Mouse (Mus musculus): ENCODE data around the gene Mif4gd. TPM values are rescaled to one million over a fixed set of nuclear protein-coding genes. Genes with fewer than 3 reads are reported as not detected.
A peak's percentile ranks its signal among the peaks of the same experiment; 100 is the strongest.

Gene Mif4gd
- polyA plus RNA-seq (2014; fragmentation: Nextera tagmentation; extraction: Ambion mirVana), result 21.8 and 22.3 TPM in 2 replicates

DNA sequence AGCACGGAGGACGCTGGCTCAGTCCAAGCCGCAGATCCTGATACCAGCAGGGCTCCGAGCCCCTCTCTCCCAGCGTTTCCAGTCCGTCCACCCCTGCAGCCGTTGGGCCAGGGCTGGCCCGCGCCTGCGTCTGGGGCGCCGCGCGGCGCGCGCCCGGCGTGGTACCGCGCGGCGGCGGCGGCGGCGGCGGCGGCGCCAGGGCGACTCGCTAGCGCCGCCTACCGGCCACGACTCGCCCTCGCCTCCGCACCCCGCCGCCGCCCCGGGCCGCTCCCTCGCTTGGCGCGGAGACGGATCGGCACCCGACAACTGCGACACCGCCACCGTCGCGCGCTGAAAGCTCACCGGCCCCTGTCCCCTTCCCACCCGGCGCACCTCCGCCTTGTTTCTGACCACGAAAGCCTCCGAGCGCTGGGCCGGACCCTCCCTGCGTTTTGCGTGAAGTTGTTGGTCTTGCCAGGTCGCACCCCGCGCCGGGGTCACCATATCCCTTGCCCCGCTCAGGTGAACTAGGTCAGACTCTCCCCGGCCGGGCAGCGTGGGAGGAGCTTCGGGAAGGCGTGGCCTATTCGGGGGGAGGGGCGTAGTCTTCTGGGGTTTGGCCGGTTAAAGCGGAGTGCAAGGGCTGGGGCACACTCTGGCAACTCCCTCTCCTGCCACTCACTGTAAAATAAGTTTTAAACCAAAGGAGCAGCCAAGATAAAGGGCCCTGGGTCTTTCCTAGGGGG, at the start of gene Mif4gd:
Gene Mif4gd, minus strand, starts transcription at position 560 of the 728 bp plus-strand sequence.
- Histone ChIP-seq H3K27ac (ENCODE audit: low read depth) (peak within 1 kb of the TSS; percentile 91), H3K36me3 (ENCODE audit: insufficient read depth) (peaks cover 29% of the 10 kb centered on the region), H3K4me3 (ENCODE audit: low read depth, low read length) (peak within 1 kb of the TSS; percentile 70), H3K4me1 (ENCODE audit: insufficient read depth) (peaks cover 8% of the 10 kb centered on the region), H3K9ac (peak within 1 kb of the TSS; percentile 70), H3K4me2 (peak within 1 kb of the TSS; percentile 95), H3K27me3 (ENCODE audit: insufficient read depth, low read length) (no peaks in the 10 kb centered on the region), H3K9me3 (ENCODE audit: low read depth, low read length) (no peaks in the 10 kb centered on the region)
- DNase-seq, result peak; percentile 87
- TF ChIP-seq CTCF (IDR thresholded peaks at IDR 0.05; ENCODE audit: low read depth), result 0 out of 2 replicates have a peak, but pooled peaks have one; percentile 7
- WGBS, result under 1% methylated on average over 70 of the region's 80 CpGs
- ATAC-seq (ENCODE audit: insufficient read depth), result peak; percentile 79

DNA sequence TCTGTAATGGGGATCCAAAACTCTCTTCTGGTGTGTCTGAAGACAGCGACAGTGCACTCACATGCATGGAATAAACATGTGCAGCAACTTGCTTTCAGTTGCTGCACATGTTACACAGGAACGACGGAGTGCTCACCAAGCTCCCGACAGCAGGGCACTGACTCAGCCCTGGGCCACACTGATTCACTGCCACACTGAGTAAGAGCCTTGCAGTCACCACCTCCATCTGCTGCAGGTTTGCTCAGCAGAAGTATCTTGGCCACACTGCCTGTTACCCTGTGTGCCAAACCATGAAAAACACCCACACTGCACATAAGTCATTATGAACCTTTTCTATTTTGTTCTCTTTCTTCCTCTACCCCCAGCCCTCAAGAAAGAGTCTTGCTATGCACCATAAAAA, 47.6 kb upstream of the Mif4gd start:
- no peak for ATAC-seq (ENCODE audit: insufficient read depth)
- Histone ChIP-seq H3K27me3 (ENCODE audit: insufficient read depth, low read length) (no peaks in the 10 kb centered on the region), H3K9me3 (ENCODE audit: low read depth, low read length) (no peaks in the 10 kb centered on the region), H3K27ac (ENCODE audit: low read depth) (no peak overlapping the region), H3K9ac (no peak overlapping the region), H3K4me1 (ENCODE audit: insufficient read depth) (no peaks in the 10 kb centered on the region), H3K36me3 (ENCODE audit: insufficient read depth) (0 out of 2 replicates have a peak, but pooled peaks cover 3% of the 10 kb centered on the region), H3K4me3 (ENCODE audit: low read depth, low read length) (no peak overlapping the region), H3K4me2 (no peak overlapping the region)
- no peak for DNase-seq
- 96% methylated on average over 4 of the region's 4 CpGs for WGBS
- no peak for TF ChIP-seq CTCF (IDR thresholded peaks at IDR 0.05; ENCODE audit: low read depth)

DNA sequence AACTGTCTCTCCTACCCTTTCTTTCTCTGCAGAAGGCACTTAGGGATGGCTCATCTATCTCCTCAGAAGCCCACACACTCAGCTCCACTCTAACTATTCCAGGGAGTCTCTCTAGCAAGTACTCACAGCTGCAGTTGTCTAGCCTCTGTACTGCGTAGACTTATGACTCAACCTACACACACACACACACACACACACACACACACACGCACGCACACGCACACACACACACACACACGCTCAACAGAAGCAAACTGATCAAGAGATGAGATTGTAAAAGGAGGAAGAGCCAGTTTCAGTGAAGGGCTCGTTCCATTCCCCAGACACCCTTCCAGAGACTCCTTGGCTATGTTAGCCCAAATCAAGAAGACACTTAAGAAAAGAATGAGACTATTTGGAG, 45.8 kb upstream of the Mif4gd start:
- no peak for ATAC-seq (ENCODE audit: insufficient read depth)
- H3K9me3 ChIP-seq (ENCODE audit: low read depth, low read length), result no peaks in the 10 kb centered on the region
- no peak overlapping the region for H3K4me2 ChIP-seq
- H3K27ac ChIP-seq (ENCODE audit: low read depth), result no peak overlapping the region
- TF ChIP-seq CTCF (IDR thresholded peaks at IDR 0.05; ENCODE audit: low read depth), result no peak
- no peaks in the 10 kb centered on the region for H3K4me1 ChIP-seq (ENCODE audit: insufficient read depth)
- H3K36me3 ChIP-seq (ENCODE audit: insufficient read depth), result peaks cover 17% of the 10 kb centered on the region; the same call in 1 of the 2 replicates
- no peak for DNase-seq
- no peak overlapping the region for H3K9ac ChIP-seq
- 83% methylated on average over 6 of the region's 6 CpGs for WGBS
- no peak overlapping the region for H3K4me3 ChIP-seq (ENCODE audit: low read depth, low read length)
- H3K27me3 ChIP-seq (ENCODE audit: insufficient read depth, low read length), result no peaks in the 10 kb centered on the region

DNA sequence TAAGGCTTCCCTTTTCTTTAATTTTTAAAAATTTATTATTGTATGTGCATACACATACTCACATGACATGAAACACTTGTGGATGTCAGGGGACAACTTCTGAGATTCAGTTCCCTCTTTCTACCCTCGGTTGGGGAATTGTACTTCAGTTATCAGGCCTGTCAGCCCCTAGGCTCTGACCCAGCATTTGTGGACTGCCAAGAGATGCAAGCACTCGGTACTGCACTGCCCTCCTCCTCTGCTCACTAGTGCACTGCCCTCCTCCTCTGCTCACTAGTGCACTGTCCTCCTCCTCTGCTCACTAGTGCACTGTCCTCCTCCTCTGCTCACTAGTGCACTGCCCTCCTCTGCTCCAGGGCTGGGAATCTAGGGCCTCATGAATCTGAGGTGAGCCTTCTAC, 41.4 kb upstream of the Mif4gd start:
- Histone ChIP-seq H3K9me3 (ENCODE audit: low read depth, low read length) (no peaks in the 10 kb centered on the region), H3K9ac (no peak overlapping the region), H3K36me3 (ENCODE audit: insufficient read depth) (peaks cover 27% of the 10 kb centered on the region; the same call in 1 of the 2 replicates), H3K27ac (ENCODE audit: low read depth) (no peak overlapping the region), H3K4me2 (no peak overlapping the region), H3K4me1 (ENCODE audit: insufficient read depth) (no peaks in the 10 kb centered on the region), H3K27me3 (ENCODE audit: insufficient read depth, low read length) (no peaks in the 10 kb centered on the region), H3K4me3 (ENCODE audit: low read depth, low read length) (no peak overlapping the region)
- WGBS, result 59% methylated on average over 2 of the region's 2 CpGs
- ATAC-seq (ENCODE audit: insufficient read depth), result no peak
- no peak for TF ChIP-seq CTCF (IDR thresholded peaks at IDR 0.05; ENCODE audit: low read depth)
- no peak for DNase-seq

DNA sequence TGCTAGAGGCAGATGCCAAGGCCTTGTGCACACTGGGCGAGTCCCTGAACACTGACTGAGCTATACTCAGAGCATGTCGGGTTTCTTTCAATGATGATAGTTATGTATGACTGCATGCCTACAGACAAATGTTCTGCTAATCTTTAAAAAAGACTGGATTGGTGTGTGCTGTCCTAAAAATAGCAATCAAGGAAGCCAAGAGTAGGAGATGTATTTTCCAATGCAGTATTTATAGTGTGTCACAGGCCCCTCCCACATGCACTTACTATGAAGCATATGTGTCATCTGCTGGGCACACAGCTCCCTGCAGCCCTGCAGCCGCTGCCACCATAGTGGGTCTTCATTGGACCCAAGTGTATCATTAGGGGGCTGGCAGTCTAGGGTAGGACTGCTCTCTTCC, 40.4 kb upstream of the Mif4gd start:
- TF ChIP-seq CTCF (IDR thresholded peaks at IDR 0.05; ENCODE audit: low read depth), result no peak
- H3K9ac ChIP-seq, result no peak overlapping the region
- 91% methylated on average over 3 of the region's 3 CpGs for WGBS

DNA sequence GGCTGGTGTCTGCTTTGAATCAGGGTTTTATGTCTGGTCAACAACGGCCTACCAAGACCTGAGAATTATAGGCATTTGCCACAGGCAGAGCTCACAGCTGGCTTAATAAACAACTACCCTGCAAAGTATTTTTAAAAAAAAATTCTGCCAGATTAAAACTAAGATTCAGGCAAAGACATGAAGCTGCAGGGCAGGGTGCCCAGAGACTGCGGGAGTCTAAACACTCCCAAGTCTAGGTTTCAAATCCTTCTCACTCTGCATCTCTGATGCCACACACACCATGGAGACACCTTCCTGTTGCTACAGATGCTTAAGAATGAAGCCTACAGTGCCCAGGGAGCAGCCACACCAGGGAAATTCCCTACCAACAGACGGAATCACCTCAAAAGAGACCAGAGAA, 38.9 kb upstream of the Mif4gd start:
- Histone ChIP-seq H3K9ac (no peak overlapping the region), H3K4me3 (ENCODE audit: low read depth, low read length) (no peak overlapping the region), H3K27ac (ENCODE audit: low read depth) (no peak overlapping the region), H3K27me3 (ENCODE audit: insufficient read depth, low read length) (no peaks in the 10 kb centered on the region), H3K4me1 (ENCODE audit: insufficient read depth) (no peaks in the 10 kb centered on the region), H3K4me2 (no peak overlapping the region), H3K36me3 (ENCODE audit: insufficient read depth) (peaks cover 36% of the 10 kb centered on the region; the same call in 1 of the 2 replicates), H3K9me3 (ENCODE audit: low read depth, low read length) (no peaks in the 10 kb centered on the region)
- DNase-seq (no peak), ATAC-seq (ENCODE audit: insufficient read depth) (no peak)
- WGBS, result 91% methylated on average over 3 of the region's 3 CpGs
- TF ChIP-seq CTCF (IDR thresholded peaks at IDR 0.05; ENCODE audit: low read depth), result no peak

More for the DNA sequence above, 40.4 kb upstream of the Mif4gd start:
- H3K4me3 ChIP-seq (ENCODE audit: low read depth, low read length), result no peak overlapping the region
- H3K27me3 ChIP-seq (ENCODE audit: insufficient read depth, low read length), result no peaks in the 10 kb centered on the region
- no peak for DNase-seq
- H3K9me3 ChIP-seq (ENCODE audit: low read depth, low read length), result no peaks in the 10 kb centered on the region
- no peak for ATAC-seq (ENCODE audit: insufficient read depth)
- H3K4me1 ChIP-seq (ENCODE audit: insufficient read depth), result no peaks in the 10 kb centered on the region
- no peak overlapping the region for H3K27ac ChIP-seq (ENCODE audit: low read depth)
- no peak overlapping the region for H3K4me2 ChIP-seq
- peaks cover 29% of the 10 kb centered on the region; the same call in 1 of the 2 replicates for H3K36me3 ChIP-seq (ENCODE audit: insufficient read depth)

DNA sequence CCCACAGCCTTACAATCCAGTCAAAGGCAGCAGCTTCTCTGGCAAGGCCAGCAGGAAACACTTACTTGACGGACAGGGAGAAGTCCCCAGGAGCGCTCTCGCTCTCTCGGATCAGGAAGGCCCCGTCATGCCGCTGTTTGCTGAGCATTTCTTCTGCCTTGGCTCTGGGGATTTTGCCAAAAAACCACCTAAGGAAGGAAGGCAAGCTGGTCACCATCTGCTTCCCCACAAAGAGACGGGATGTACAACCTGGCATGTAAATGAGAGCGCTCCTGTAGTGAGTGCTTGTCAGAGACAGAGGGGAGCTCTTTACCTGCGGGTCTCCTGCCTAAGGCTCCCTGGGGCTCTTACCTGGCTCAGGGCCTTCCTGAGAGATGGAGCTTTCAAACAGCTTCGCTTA, 36.9 kb upstream of the Mif4gd start:
- DNase-seq (peak; percentile 20), ATAC-seq (ENCODE audit: insufficient read depth) (no peak)
- Histone ChIP-seq H3K4me2 (no peak overlapping the region), H3K4me1 (ENCODE audit: insufficient read depth) (no peaks in the 10 kb centered on the region), H3K36me3 (ENCODE audit: insufficient read depth) (peaks cover 47% of the 10 kb centered on the region), H3K9ac (no peak overlapping the region), H3K27ac (ENCODE audit: low read depth) (no peak overlapping the region; the same call in 1 of the 2 replicates), H3K27me3 (ENCODE audit: insufficient read depth, low read length) (no peaks in the 10 kb centered on the region), H3K9me3 (ENCODE audit: low read depth, low read length) (no peaks in the 10 kb centered on the region), H3K4me3 (ENCODE audit: low read depth, low read length) (no peak overlapping the region)
- 65% methylated on average over 10 of the region's 10 CpGs for WGBS
- TF ChIP-seq CTCF (IDR thresholded peaks at IDR 0.05; ENCODE audit: low read depth), result no peak
